Mouse (Mus musculus): ENCODE measurements around the gene Pithd1. TPM values are rescaled to one million over a fixed set of nuclear protein-coding genes. Genes with fewer than 3 reads are reported as not detected.

The Pithd1 gene
- 6.3 TPM for polyA plus RNA-seq (2015; fragmentation: Illumina TruSeq; extraction: RNeasy Lipid Tissue Mini Kit (QIAGEN cat#74804); ENCODE audit: insufficient read depth, low read depth, low replicate concordance)

GRCm38 (mm10) chr4:135986943-135987710 lies at the start of gene Pithd1:
Gene Pithd1, minus strand, starts transcription at chr4:135987264.

GRCm38 (mm10) chr4:136021549-136022047 lies 34.5 kb upstream of the Pithd1 start, which contains the start of gene Eloa:
Gene Eloa, minus strand, starts transcription at chr4:136021763.

GRCm38 (mm10) chr4:135972556-135972906 lies 14.5 kb downstream of the Pithd1 start, which contains the start of gene Lypla2:
Gene Lypla2, minus strand, starts transcription at chr4:135972626.

DNA sequence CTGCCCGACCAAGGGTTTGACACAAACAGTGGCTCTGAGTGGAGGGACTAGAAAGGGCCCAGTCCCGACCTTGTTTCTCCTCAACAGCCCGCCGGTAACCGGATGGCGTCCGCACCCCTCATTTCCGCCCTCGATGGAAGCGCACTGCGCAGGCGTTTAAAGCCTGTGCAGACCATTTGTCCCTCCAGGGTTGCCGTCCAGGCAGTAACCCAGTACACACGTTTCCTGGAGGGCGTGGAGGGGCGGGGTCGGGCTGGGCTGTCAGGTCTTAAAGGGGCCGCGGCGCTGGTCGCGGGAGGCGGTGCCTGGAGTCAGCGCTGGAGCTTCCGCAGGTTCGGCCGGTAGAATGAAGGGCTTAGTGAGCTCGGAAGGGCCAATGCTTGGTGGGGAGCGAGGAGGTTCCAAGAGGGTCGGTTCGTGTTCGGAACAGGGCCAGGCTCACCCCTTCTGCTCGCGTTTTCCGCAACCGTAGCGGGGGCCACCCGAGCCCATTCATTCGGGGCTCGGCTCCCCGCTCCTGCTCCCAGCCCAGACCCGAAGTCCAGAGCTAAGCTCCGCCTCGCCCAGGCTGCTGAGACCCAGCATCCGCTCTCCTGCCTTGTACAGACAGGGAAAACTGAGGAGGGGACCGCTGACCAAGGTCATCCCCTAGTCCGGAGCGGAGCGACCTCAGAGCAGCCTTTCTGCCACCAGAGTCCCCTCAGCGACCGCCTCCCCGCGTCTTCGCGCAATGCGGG lies 23.4 kb downstream of the Pithd1 start, which contains the start of gene Gale:
TSS of gene Gale (plus strand) at position 271 of the 737 bp plus-strand sequence.

GRCm38 (mm10) chr4:135946278-135946658 lies 40.8 kb downstream of the Pithd1 start, which contains the start of gene Hmgcl:
Gene Hmgcl, plus strand, starts transcription at chr4:135946448.

Other genes with a start within 250 kb of the Pithd1 start
- gene Myom3, start 227.5 kb downstream of the Pithd1 start, polyA plus RNA-seq (2015; fragmentation: Illumina TruSeq; extraction: RNeasy Lipid Tissue Mini Kit (QIAGEN cat#74804); ENCODE audit: insufficient read depth, low read depth, low replicate concordance) = 2.3 TPM
- gene Srsf10, start 131.5 kb downstream of the Pithd1 start, polyA plus RNA-seq (2015; fragmentation: Illumina TruSeq; extraction: RNeasy Lipid Tissue Mini Kit (QIAGEN cat#74804); ENCODE audit: insufficient read depth, low read depth, low replicate concordance) = 18.5 TPM
- 26.0 TPM for gene Pnrc2, start 113.4 kb downstream of the Pithd1 start, polyA plus RNA-seq (2015; fragmentation: Illumina TruSeq; extraction: RNeasy Lipid Tissue Mini Kit (QIAGEN cat#74804); ENCODE audit: insufficient read depth, low read depth, low replicate concordance)
- 0.20 TPM for gene Cnr2, start 91.9 kb downstream of the Pithd1 start, polyA plus RNA-seq (2015; fragmentation: Illumina TruSeq; extraction: RNeasy Lipid Tissue Mini Kit (QIAGEN cat#74804); ENCODE audit: insufficient read depth, low read depth, low replicate concordance)
- gene Fuca1, start 66.5 kb downstream of the Pithd1 start, polyA plus RNA-seq (2015; fragmentation: Illumina TruSeq; extraction: RNeasy Lipid Tissue Mini Kit (QIAGEN cat#74804); ENCODE audit: insufficient read depth, low read depth, low replicate concordance) = 27.0 TPM
- 13.4 TPM for gene Hmgcl, start 40.8 kb downstream of the Pithd1 start, polyA plus RNA-seq (2015; fragmentation: Illumina TruSeq; extraction: RNeasy Lipid Tissue Mini Kit (QIAGEN cat#74804); ENCODE audit: insufficient read depth, low read depth, low replicate concordance)
- gene Gale, start 23.5 kb downstream of the Pithd1 start, polyA plus RNA-seq (2015; fragmentation: Illumina TruSeq; extraction: RNeasy Lipid Tissue Mini Kit (QIAGEN cat#74804); ENCODE audit: insufficient read depth, low read depth, low replicate concordance) = 15.9 TPM
- gene Lypla2, start 14.6 kb downstream of the Pithd1 start, polyA plus RNA-seq (2015; fragmentation: Illumina TruSeq; extraction: RNeasy Lipid Tissue Mini Kit (QIAGEN cat#74804); ENCODE audit: insufficient read depth, low read depth, low replicate concordance) = 28.8 TPM
- 6.1 TPM for gene Eloa, start 34.5 kb upstream of the Pithd1 start, polyA plus RNA-seq (2015; fragmentation: Illumina TruSeq; extraction: RNeasy Lipid Tissue Mini Kit (QIAGEN cat#74804); ENCODE audit: insufficient read depth, low read depth, low replicate concordance)
- gene Rpl11, start 66.2 kb upstream of the Pithd1 start, polyA plus RNA-seq (2015; fragmentation: Illumina TruSeq; extraction: RNeasy Lipid Tissue Mini Kit (QIAGEN cat#74804); ENCODE audit: insufficient read depth, low read depth, low replicate concordance) = 367 TPM
- gene Id3, start 156.2 kb upstream of the Pithd1 start, polyA plus RNA-seq (2015; fragmentation: Illumina TruSeq; extraction: RNeasy Lipid Tissue Mini Kit (QIAGEN cat#74804); ENCODE audit: insufficient read depth, low read depth, low replicate concordance) = 40.0 TPM
- 0.87 TPM for gene E2f2, start 185.1 kb upstream of the Pithd1 start, polyA plus RNA-seq (2015; fragmentation: Illumina TruSeq; extraction: RNeasy Lipid Tissue Mini Kit (QIAGEN cat#74804); ENCODE audit: insufficient read depth, low read depth, low replicate concordance)
- 5.5 TPM for gene Asap3, start 219.1 kb upstream of the Pithd1 start, polyA plus RNA-seq (2015; fragmentation: Illumina TruSeq; extraction: RNeasy Lipid Tissue Mini Kit (QIAGEN cat#74804); ENCODE audit: insufficient read depth, low read depth, low replicate concordance)